Mouse (Mus musculus): Measurements from ENCODE around the gene Atg4c. TPM values are rescaled to one million over a fixed set of nuclear protein-coding genes. Genes with fewer than 3 reads are reported as not detected.

The Atg4c gene
- total and polyA plus RNA-seq, 2 experiments: 3.7 to 9.4 TPM

- 9% methylated on average over 4 of the region's 4 CpGs for WGBS
- Histone ChIP-seq H3K4me3 (ENCODE audit: insufficient read depth, low read depth, low read length) (no peak overlapping the region), H3K36me3 (ENCODE audit: control insufficient read depth, insufficient read depth, low read length) (no peaks in the 10 kb centered on the region), H3K4me1 (ENCODE audit: control insufficient read depth, insufficient read depth, low read length) (no peaks in the 10 kb centered on the region), H3K79me2 (ENCODE audit: control insufficient read depth, insufficient read depth, low read length) (no peaks in the 10 kb centered on the region), H3K27ac (replicated peaks; ENCODE audit: insufficient read depth, low read depth, low read length) (no peak overlapping the region), H3K9ac (ENCODE audit: low read depth, low read length) (no peak overlapping the region), H3K27me3 (ENCODE audit: control insufficient read depth, insufficient read depth, low read length) (no peaks in the 10 kb centered on the region)
- peak; percentile 10 for DNase-seq (ENCODE audit: extremely low read depth, low read depth, low spot score)
- TF ChIP-seq CTCF (IDR thresholded peaks at IDR 0.05; ENCODE audit: low read depth, low read length) (peak; percentile 82), POLR2A (IDR thresholded peaks at IDR 0.05; ENCODE audit: extremely low read depth, insufficient read depth, low read length) (no peak)
These were observed 104.9 kb downstream of the Atg4c start for GRCm38 (mm10) chr4:99298676-99299075.

GRCm38 (mm10) chr4:99304793-99305192 lies 111.1 kb downstream of the Atg4c start:
- no peaks in the 10 kb centered on the region for H3K36me3 ChIP-seq (ENCODE audit: control insufficient read depth, insufficient read depth, low read length)
- no peak for DNase-seq (ENCODE audit: extremely low read depth, low read depth, low spot score)
- WGBS: 90% methylated on average over 13 of the region's 13 CpGs

More at GRCm38 (mm10) chr4:99304793-99305192, 111.1 kb downstream of the Atg4c start:
- Histone ChIP-seq H3K4me1 (ENCODE audit: control insufficient read depth, insufficient read depth, low read length) (no peaks in the 10 kb centered on the region), H3K9ac (ENCODE audit: low read depth, low read length) (no peak overlapping the region), H3K27ac (replicated peaks; ENCODE audit: insufficient read depth, low read depth, low read length) (no peak overlapping the region), H3K79me2 (ENCODE audit: control insufficient read depth, insufficient read depth, low read length) (no peaks in the 10 kb centered on the region), H3K27me3 (ENCODE audit: control insufficient read depth, insufficient read depth, low read length) (no peaks in the 10 kb centered on the region), H3K4me3 (ENCODE audit: insufficient read depth, low read depth, low read length) (no peak overlapping the region)
- no peak for TF ChIP-seq POLR2A (IDR thresholded peaks at IDR 0.05; ENCODE audit: extremely low read depth, insufficient read depth, low read length)
- TF ChIP-seq CTCF (IDR thresholded peaks at IDR 0.05; ENCODE audit: low read depth, low read length): no peak

Other genes starting within 250 kb of the Atg4c start
- 520 and 564 TPM in 2 replicates for gene Angptl3, start 163.0 kb upstream of the Atg4c start, total RNA-seq (2014; rRNA removed)
- 164 and 201 TPM in 2 replicates for gene Angptl3, start 163.0 kb upstream of the Atg4c start, polyA plus RNA-seq (2012; rRNA removed)
- 25.7 and 29.5 TPM in 2 replicates for gene Dock7, start 73.0 kb upstream of the Atg4c start, total RNA-seq (2014; rRNA removed)
- 6.7 and 6.8 TPM in 2 replicates for gene Dock7, start 73.0 kb upstream of the Atg4c start, polyA plus RNA-seq (2012; rRNA removed)
- 0.37 and 0.60 TPM in 2 replicates for gene Gm12689, start 102.0 kb downstream of the Atg4c start, total RNA-seq (2014; rRNA removed)
- gene Gm12689, start 102.0 kb downstream of the Atg4c start, polyA plus RNA-seq (2012; rRNA removed): 0.10 and 0.57 TPM in 2 replicates